Mouse (Mus musculus): ENCODE measurements around the gene Amph.

GRCm38 (mm10) chr13:19194803-19195202 is 246.8 kb downstream of the Amph start:
- TF ChIP-seq POLR2A (IDR thresholded peaks at IDR 0.05; ENCODE audit: extremely low read depth, insufficient read depth, low read length) (no peak), CTCF (IDR thresholded peaks at IDR 0.05; ENCODE audit: low read depth, low read length) (no peak)
